Mouse (Mus musculus) stomach, embryonic 15.5 days (tissue): ENCODE data around the gene Eri3. TPM values are rescaled to one million over a fixed set of nuclear protein-coding genes. Genes with fewer than 3 reads are reported as not detected.
A peak's percentile ranks its signal among the peaks of the same experiment; 100 is the strongest.

Experiments used
- ATAC-seq: fragments of 200-750 bp; cut with Nextera tagmentation; 2 replicates; pipeline ENCODE4 v1.8.0; 2017; ENCODE audit warnings: low read depth, moderate number of reproducible peaks, moderate TSS enrichment; ENCODE audit not compliant: insufficient read depth, low FRiP score
- H3K27ac ChIP-seq: fragments of 300-500 bp; sonication (generic); 2 replicates; pipeline ENCODE4 v1.5.1; 2015; ENCODE audit warnings: mild to moderate bottlenecking, inconsistent platforms
- H3K27me3 ChIP-seq: fragments of 300-500 bp; sonication (generic); replicated peaks from 2 replicates; pipeline ENCODE4 v1.6.1; 2015; ENCODE audit warnings: inconsistent platforms
- H3K36me3 ChIP-seq: fragments of 300-500 bp; sonication (generic); 2 replicates; pipeline ENCODE4 v1.6.1; 2015; ENCODE audit warnings: inconsistent platforms
- H3K4me1 ChIP-seq: fragments of 300-500 bp; sonication (generic); 2 replicates; pipeline ENCODE4 v1.6.1; 2015; ENCODE audit warnings: inconsistent platforms
- H3K4me2 ChIP-seq: fragments of 300-500 bp; sonication (generic); 2 replicates; pipeline ENCODE4 v1.6.1; 2015; ENCODE audit warnings: mild to moderate bottlenecking, inconsistent platforms
- H3K4me3 ChIP-seq: fragments of 300-500 bp; sonication (generic); replicated peaks from 2 replicates; pipeline ENCODE4 v1.5.1; 2015; ENCODE audit warnings: inconsistent platforms
- H3K9ac ChIP-seq: fragments of 300-500 bp; sonication (generic); 2 replicates; pipeline ENCODE4 v1.6.1; 2015; ENCODE audit warnings: inconsistent platforms
- H3K9me3 ChIP-seq: fragments of 300-500 bp; sonication (generic); 2 replicates; pipeline ENCODE4 v1.6.1; 2016; ENCODE audit warnings: inconsistent platforms
- WGBS: fragments of 180-500 bp; shearing (Covaris S2); methylation state at CpG from one replicate; pipeline ENCODE4 v1.1.7; 2015; 5-methylcytosine and 5-hydroxymethylcytosine counted together
- polyA plus RNA-seq: library from polyadenylated mRNA; unstranded; fragments of >200 nt; fragmentation: Nextera tagmentation; extraction: Ambion mirVana; gene quantifications from 2 replicates; pipeline ENCODE4 v1.2.1, GENCODE M21; 2015

Eri3 gene
- polyA plus RNA-seq, result 116 and 122 TPM in 2 replicates

DNA sequence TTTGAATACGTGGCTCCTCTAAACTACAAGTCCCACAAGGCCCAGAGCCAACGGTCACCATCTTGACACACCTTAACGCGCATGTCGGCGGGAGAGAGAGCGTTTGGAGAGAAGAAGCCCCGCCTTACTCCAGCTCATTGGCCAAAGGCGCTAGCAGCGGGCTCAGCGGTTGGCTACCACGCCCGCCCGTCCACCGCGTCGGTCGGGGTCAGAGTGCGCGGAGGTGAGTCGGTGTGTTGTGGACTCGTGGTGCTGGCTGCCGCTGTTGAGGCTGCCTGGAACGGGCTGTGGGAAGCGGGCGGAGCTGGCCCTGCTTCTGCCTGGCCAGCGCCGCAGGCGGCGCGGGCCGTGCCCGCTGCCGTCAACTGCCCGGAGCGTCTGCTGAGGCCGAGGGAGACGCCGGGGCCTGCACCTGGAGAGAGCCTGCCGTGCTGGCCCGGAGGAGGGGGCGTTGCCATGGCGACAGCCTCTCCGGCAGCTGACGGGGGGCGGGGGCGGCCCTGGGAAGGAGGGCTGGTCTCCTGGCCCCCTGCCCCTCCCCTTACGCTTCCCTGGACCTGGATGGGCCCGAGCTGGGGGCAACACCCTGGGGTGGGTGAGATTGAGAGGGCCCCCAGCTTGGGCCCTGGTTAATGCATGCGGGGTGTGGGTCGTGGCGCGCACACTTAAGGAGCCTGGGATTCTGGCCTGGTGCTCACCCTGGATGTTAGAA, at the start of gene Eri3:
Gene Eri3 (plus strand): TSS at position 226 of the 712 bp plus-strand sequence.
- Histone ChIP-seq H3K9ac (peak within 1 kb of the TSS; percentile 85), H3K27me3 (no peaks in the 10 kb centered on the region), H3K27ac (peak within 1 kb of the TSS; percentile 79), H3K4me1 (peaks cover 12% of the 10 kb centered on the region; the same call in 1 of the 2 replicates), H3K4me2 (peak within 1 kb of the TSS; percentile 86), H3K9me3 (no peaks in the 10 kb centered on the region), H3K36me3 (0 out of 2 replicates have a peak, but pooled peaks cover 3% of the 10 kb centered on the region), H3K4me3 (peak within 1 kb of the TSS; percentile 98)
- under 1% methylated on average over 52 of the region's 53 CpGs for WGBS
- peak; percentile 99 for ATAC-seq

DNA sequence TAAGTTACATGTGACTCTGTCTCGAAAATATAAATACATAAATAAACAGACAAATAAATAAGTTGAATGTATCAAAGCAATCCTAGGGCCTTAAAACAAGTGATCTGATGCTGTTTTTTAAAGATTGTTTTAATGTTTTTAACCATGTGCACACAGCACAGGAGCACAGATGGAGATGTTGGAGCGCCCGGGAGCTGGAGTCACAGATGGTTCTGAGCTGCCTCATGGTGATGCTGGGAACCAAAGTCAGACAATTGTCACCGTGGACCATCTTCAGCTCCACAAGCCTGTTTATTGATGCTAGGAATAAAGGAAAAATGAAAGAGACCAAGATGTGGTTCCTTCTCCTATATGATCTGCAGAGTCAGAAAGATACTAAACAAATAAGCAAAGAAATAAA, 31.9 kb upstream of the Eri3 start:
- Histone ChIP-seq H3K9me3 (no peaks in the 10 kb centered on the region), H3K4me3 (no peak overlapping the region), H3K4me2 (no peak overlapping the region), H3K27me3 (no peaks in the 10 kb centered on the region), H3K36me3 (no peaks in the 10 kb centered on the region), H3K27ac (no peak overlapping the region), H3K9ac (no peak overlapping the region), H3K4me1 (no peaks in the 10 kb centered on the region)
- WGBS, result 88% methylated on average over 4 of the region's 4 CpGs
- no peak for ATAC-seq

DNA sequence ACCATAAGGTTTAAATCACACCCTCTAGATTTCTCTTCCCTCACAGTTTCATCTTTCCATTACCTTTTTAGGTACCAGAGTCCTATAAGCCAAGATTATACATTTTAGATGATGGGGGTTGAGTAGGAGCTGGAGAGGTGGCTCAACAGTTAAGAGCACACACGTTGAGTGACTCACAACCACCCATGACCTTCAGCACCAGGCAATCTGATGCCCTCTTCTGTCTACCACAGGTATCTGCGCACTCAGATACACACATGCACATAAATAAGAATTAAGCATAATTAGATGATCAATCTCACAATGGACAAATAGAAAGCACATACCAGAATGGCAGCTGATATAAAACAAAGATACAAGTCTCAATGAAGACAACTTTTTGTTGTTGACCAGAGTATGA, 28.8 kb upstream of the Eri3 start:
- no peak overlapping the region for H3K4me2 ChIP-seq
- no peak overlapping the region for H3K27ac ChIP-seq
- WGBS, result 59% methylated on average over 2 of the region's 2 CpGs
- no peak for ATAC-seq
- H3K27me3 ChIP-seq, result no peaks in the 10 kb centered on the region
- H3K36me3 ChIP-seq, result no peaks in the 10 kb centered on the region
- no peaks in the 10 kb centered on the region for H3K9me3 ChIP-seq
- H3K4me1 ChIP-seq, result no peaks in the 10 kb centered on the region
- H3K9ac ChIP-seq, result no peak overlapping the region
- no peak overlapping the region for H3K4me3 ChIP-seq

DNA sequence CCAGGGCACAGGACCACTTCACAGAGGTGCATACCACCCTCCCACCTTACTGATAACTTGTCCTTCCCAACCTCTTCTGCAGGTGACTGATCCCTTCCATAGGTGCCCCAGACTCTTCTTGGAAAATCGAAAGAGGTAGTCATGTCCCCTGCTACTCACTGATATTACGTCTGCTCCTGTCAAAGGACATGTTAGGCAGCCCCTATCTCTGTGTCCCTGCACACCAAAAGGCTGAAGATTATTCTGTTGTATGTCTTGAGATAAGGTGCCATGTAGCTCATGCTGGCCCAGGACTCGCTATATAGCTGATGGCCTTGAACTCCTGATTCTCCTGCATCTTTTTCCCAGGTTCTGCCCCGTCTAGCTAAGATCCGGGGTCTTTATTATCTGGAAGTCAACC, 24.2 kb upstream of the Eri3 start:
- Histone ChIP-seq H3K27me3 (no peaks in the 10 kb centered on the region), H3K36me3 (no peaks in the 10 kb centered on the region), H3K9me3 (no peaks in the 10 kb centered on the region), H3K4me2 (no peak overlapping the region), H3K27ac (no peak overlapping the region), H3K9ac (no peak overlapping the region), H3K4me3 (no peak overlapping the region), H3K4me1 (no peaks in the 10 kb centered on the region)
- WGBS, result 80% methylated on average over 5 of the region's 5 CpGs
- no peak for ATAC-seq

DNA sequence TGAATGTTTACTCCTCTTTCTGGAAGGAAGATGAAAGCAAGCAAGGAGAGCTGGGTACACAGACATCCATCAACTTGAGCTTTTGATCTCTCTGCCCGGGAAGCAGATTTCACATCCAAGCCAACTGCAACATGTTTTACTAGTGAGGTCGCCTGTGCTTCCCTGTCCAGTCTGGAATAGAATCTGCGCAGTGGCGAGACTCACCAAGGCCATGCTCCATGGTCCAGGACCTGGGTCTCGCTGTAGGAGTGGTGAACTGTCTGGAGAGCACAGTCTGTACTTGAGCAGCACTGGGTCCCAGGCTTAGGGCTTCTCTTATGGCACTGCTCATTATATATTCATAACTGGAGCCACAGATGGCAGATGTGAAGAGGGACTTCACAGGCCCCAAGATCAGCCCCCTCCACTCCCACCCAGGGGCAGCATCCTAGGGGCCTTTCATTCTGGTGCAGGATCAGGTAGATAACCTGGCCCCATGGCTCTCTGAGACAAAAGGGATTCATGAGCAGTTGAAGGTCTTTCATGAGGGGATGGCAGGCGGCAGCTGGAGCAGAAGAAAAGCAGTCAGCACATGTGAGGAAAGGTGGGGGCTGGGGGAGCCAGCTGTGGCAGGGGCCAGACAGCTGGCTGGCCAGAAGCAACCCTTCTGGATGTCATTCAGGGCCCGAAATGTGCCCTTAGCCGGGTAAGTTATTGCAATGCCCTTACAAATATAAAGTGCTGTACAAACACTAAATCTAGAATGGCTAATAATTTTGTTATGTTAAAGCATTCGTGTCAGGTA, 22.9 kb upstream of the Eri3 start:
- Histone ChIP-seq H3K9ac (no peak overlapping the region), H3K27ac (no peak overlapping the region), H3K27me3 (no peaks in the 10 kb centered on the region), H3K4me2 (no peak overlapping the region), H3K36me3 (no peaks in the 10 kb centered on the region), H3K4me1 (no peaks in the 10 kb centered on the region), H3K4me3 (no peak overlapping the region), H3K9me3 (no peaks in the 10 kb centered on the region)
- 52% methylated on average over 9 of the region's 9 CpGs for WGBS
- ATAC-seq, result no peak

DNA sequence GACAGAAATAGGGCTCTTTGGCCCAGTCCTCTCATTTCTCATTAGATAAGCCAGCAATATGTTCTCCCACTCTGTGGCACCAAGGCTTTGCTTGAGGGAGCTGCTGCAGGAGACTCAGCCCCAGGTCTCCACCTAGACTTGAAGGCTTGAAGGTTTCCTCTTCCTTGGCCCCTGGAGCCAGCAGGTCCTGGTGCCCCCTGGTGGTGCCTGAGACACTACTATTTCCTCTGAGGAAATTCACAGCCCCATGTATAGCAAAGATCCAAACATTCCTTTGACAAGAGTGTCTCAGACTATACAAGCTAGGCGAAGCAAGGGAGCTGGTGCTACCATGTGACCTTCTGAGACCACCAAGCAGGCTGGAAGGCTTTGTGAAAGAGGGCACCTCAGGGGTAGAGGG, 22.2 kb upstream of the Eri3 start:
- Histone ChIP-seq H3K4me3 (no peak overlapping the region), H3K27me3 (no peaks in the 10 kb centered on the region), H3K4me1 (no peaks in the 10 kb centered on the region), H3K27ac (no peak overlapping the region), H3K36me3 (no peaks in the 10 kb centered on the region), H3K4me2 (no peak overlapping the region), H3K9ac (no peak overlapping the region), H3K9me3 (no peaks in the 10 kb centered on the region)
- ATAC-seq, result no peak; the same call in 1 of the 2 replicates
- WGBS, result 8% methylated on average over 1 of the region's 1 CpGs

DNA sequence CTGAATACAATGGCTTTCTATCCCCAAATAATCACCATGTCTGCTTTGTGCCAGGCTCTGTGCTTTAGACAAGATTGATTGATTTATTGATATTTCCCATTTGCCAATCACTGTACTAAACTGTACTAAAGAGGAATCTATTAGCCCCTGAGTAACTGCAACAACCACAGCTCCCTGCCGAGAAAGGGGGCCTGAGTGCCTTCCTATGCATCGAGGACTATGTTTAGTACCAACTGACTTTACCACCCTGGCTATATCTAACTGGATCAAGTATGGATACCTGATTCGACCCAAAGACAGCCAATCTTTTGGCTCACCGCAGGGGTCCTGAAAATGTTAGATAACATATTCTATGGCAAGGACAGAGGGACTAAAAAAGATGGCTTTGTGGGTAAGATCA, 20.3 kb upstream of the Eri3 start:
- H3K27ac ChIP-seq, result no peak overlapping the region
- ATAC-seq, result no peak
- H3K4me3 ChIP-seq, result no peak overlapping the region
- H3K9ac ChIP-seq, result no peak overlapping the region
- H3K9me3 ChIP-seq, result no peaks in the 10 kb centered on the region
- no peaks in the 10 kb centered on the region for H3K36me3 ChIP-seq
- no peaks in the 10 kb centered on the region for H3K4me1 ChIP-seq
- WGBS, result 80% methylated on average over 4 of the region's 4 CpGs
- no peaks in the 10 kb centered on the region for H3K27me3 ChIP-seq
- no peak overlapping the region for H3K4me2 ChIP-seq

DNA sequence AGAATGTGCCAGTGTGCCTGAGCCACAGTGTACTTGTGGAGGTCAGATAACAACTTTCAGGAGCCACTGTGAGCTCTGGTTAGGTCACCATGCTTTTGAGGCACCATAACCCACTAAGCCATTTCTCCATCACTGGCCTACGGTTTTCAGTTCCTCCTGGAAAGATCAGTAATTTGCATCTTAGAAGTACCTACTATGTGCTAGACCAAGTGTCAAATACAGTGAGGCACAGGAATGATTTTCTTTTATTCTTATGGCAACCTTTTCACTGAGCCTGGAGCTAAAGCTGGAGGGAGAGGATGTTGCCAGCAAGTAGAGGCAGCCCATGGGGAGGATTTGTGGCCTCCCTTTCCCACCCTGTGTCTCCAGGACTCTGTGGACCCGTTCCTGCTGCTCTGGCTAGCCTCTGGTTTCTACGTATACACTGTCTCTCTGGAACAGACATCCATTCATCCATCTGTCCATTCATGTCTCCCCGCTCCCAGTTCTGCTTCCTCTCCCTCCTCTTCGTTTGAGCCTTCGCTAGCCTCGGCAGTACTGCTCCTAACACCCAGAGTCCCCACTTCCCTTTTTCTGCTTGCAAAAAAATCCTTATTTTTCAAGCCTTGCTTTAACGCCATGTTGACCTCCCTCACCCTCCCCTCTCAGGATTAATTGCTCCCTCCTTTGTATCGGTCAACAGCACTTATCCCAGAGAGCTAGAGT, 14.5 kb upstream of the Eri3 start:
- 49% methylated on average over 9 of the region's 9 CpGs for WGBS
- Histone ChIP-seq H3K4me3 (no peak overlapping the region), H3K27ac (no peak overlapping the region), H3K4me1 (no peaks in the 10 kb centered on the region), H3K9ac (no peak overlapping the region), H3K9me3 (no peaks in the 10 kb centered on the region), H3K27me3 (no peaks in the 10 kb centered on the region), H3K36me3 (no peaks in the 10 kb centered on the region), H3K4me2 (no peak overlapping the region)
- no peak for ATAC-seq

DNA sequence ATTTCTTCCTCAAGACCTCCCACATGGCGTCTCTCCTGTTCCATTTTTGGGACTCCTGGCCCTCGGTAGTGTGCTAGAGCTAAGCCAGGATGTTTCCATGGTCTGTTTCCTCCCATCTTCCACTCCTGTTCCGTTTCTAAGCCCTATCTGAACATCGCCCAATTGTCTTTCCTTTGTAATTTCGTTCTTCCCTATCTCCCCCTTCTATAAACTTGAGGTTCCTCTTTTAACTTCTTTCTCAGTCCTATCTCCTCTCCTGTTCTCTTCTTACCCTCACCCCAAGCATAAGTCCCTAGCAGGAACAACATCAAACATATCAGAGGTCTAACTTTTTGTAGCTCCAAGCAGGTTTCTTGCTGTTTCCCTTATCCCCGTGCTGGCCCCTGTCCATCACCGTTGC, 13.2 kb upstream of the Eri3 start:
- no peaks in the 10 kb centered on the region for H3K27me3 ChIP-seq
- no peak overlapping the region for H3K4me2 ChIP-seq
- H3K9ac ChIP-seq, result no peak overlapping the region
- ATAC-seq, result no peak
- no peak overlapping the region for H3K4me3 ChIP-seq
- no peaks in the 10 kb centered on the region for H3K36me3 ChIP-seq
- 81% methylated on average over 7 of the region's 7 CpGs for WGBS
- H3K9me3 ChIP-seq, result no peaks in the 10 kb centered on the region
- no peaks in the 10 kb centered on the region for H3K4me1 ChIP-seq
- no peak overlapping the region for H3K27ac ChIP-seq

DNA sequence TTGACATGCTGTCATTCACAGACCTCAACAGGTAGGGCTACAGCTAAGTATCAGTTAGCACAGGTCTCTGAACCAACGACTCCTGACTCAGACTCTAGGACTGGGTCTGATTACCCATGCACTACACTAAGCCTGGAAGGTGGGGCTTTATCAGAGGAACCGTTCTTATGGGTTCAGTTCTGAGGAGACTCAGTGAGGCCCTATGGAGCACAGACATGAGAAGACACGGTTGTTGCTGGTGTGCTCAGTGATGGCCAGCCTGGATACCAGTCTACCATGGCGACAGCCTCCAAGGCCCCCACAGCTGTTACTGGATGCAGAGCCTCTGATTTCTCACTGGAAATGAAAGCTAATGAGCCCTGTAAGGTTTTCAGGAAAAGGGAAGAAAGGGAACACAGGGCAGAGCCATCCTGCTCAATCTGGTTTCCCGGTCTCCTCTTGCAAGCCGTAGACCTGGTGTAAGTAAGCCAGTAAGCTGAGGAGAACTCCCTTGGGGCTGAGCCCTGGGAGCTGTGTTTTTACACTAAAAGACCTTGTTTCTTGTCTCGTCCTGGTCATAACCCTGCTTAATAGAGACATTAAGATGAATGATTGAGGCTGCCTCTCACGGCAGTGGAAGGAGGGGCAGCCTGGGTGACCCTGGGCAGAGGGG, 10.7 kb upstream of the Eri3 start:
- ATAC-seq, result no peak
- Histone ChIP-seq H3K9ac (no peak overlapping the region), H3K27me3 (no peaks in the 10 kb centered on the region), H3K4me3 (no peak overlapping the region), H3K27ac (no peak overlapping the region), H3K4me2 (no peak overlapping the region), H3K36me3 (no peaks in the 10 kb centered on the region), H3K9me3 (no peaks in the 10 kb centered on the region), H3K4me1 (no peaks in the 10 kb centered on the region)
- 69% methylated on average over 8 of the region's 8 CpGs for WGBS

DNA sequence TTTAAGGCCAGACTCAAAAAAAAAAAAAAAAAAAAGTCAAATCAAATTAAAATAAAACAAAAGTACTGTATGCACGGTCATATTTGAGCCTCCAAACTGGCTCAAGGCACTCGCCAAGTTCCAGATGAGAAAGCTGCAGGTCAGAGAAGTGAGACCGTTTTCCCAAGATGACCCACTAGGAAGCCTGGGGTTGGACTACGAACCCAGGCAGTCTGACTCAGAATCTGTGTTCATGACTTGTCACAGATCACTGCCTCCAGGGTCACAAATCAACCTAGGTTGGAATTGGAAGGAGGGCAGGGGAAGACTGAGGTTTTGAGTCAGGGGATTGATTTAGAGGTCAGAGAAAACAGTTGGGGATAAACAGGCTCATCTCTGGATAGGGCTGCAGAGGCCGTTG, 9.6 kb upstream of the Eri3 start:
- Histone ChIP-seq H3K9ac (no peak overlapping the region), H3K27me3 (no peaks in the 10 kb centered on the region)
- WGBS, result 77% methylated on average over 5 of the region's 5 CpGs

More for the DNA sequence above, 9.6 kb upstream of the Eri3 start:
- Histone ChIP-seq H3K36me3 (no peaks in the 10 kb centered on the region), H3K4me1 (no peaks in the 10 kb centered on the region), H3K27ac (no peak overlapping the region), H3K4me2 (no peak overlapping the region), H3K4me3 (no peak overlapping the region), H3K9me3 (no peaks in the 10 kb centered on the region)
- no peak for ATAC-seq
